Mouse (Mus musculus): ENCODE data around the gene Rbm17.

- TF ChIP-seq POLR2AphosphoS2 (IDR thresholded peaks at IDR 0.05; ENCODE audit: low read length): no peak
- TF ChIP-seq POLR2A (IDR thresholded peaks at IDR 0.05; ENCODE audit: control insufficient read depth in 1 of 2, insufficient read depth in 1 of 2, low read depth in 1 of 2, low read length in 2 of 2, poor library complexity in 1 of 2): no peak
- TF ChIP-seq KAT2A (conservative IDR thresholded peaks at IDR 0.05; ENCODE audit: low read depth, low read length): no peak
- TF ChIP-seq ZKSCAN1 (IDR thresholded peaks at IDR 0.05; ENCODE audit: low read depth, low read length): no peak
- TF ChIP-seq CTCF (IDR thresholded peaks at IDR 0.05 in 2 of 3, conservative IDR thresholded peaks at IDR 0.05 in 1 of 3; ENCODE audit: control insufficient read depth in 1 of 3, insufficient read depth in 1 of 3, low read depth in 2 of 3, low read length in 3 of 3, poor library complexity in 1 of 3, severe bottlenecking in 1 of 3): no peak
- TF ChIP-seq USF1 (IDR thresholded peaks at IDR 0.05; ENCODE audit: low read depth, low read length): no peak
- no peak for TF ChIP-seq MAZ (IDR thresholded peaks at IDR 0.05; ENCODE audit: low read depth, low read length)
- no peak for TF ChIP-seq EP300 (IDR thresholded peaks at IDR 0.05; ENCODE audit: low read depth in 1 of 2, low read length in 2 of 2)
- TF ChIP-seq SMC3 (IDR thresholded peaks at IDR 0.05; ENCODE audit: low read depth, low read length): no peak
- TF ChIP-seq NRF1 (IDR thresholded peaks at IDR 0.05; ENCODE audit: insufficient read depth, low read depth, low read length, poor library complexity, severe bottlenecking): no peak
- TF ChIP-seq RCOR1 (IDR thresholded peaks at IDR 0.05; ENCODE audit: low read depth, low read length): no peak
Observed at GRCm38 (mm10) chr2:11651476-11651875, 47.5 kb upstream of the Rbm17 start.

Data from MEL (cell line).